Mouse (Mus musculus): ENCODE results near the gene Klhl29. TPM values are rescaled to one million over a fixed set of nuclear protein-coding genes. Genes with fewer than 3 reads are reported as not detected.
A peak's percentile ranks its signal among the peaks of the same experiment; 100 is the strongest.
"Not testable (repeated sequence)": the region's sequence is repeated elsewhere in the genome, so short reads cannot be mapped to it uniquely, and the experiment has no call there.

Klhl29 gene
- polyA plus RNA-seq, 1 experiment from 2014 or later, result 3.4 TPM

- ATAC-seq (ENCODE audit: low FRiP score), result no peak
- Histone ChIP-seq H3K9me3 (no peaks in the 10 kb centered on the region), H3K4me2 (no peak overlapping the region), H3K9ac (no peak overlapping the region), H3K36me3 (replicated peaks) (no peaks in the 10 kb centered on the region), H3K27ac (no peak overlapping the region), H3K4me1 (peaks cover 6% of the 10 kb centered on the region; the same call in 1 of the 2 replicates), H3K4me3 (replicated peaks) (no peak overlapping the region), H3K27me3 (no peaks in the 10 kb centered on the region)
- WGBS, result 89% methylated on average over 11 of the region's 11 CpGs
Measured at GRCm38 (mm10) chr12:5350491-5351285, 24.8 kb downstream of the Klhl29 start.

- 93% methylated on average over 6 of the region's 6 CpGs for WGBS
- no peak for ATAC-seq (ENCODE audit: low FRiP score)
- H3K9me3 ChIP-seq, result no peaks in the 10 kb centered on the region
Measured at GRCm38 (mm10) chr12:5345088-5345487, 30.4 kb downstream of the Klhl29 start.

GRCm38 (mm10) chr12:5344457-5344856, 31.0 kb downstream of the Klhl29 start:
- not testable (repeated sequence) for H3K36me3 ChIP-seq (replicated peaks); H3K9me3 ChIP-seq; H3K4me3 ChIP-seq (replicated peaks); H3K27ac ChIP-seq; H3K4me2 ChIP-seq; H3K4me1 ChIP-seq; ATAC-seq (ENCODE audit: low FRiP score); H3K9ac ChIP-seq; H3K27me3 ChIP-seq
- WGBS, result 93% methylated on average over 7 of the region's 7 CpGs

More at GRCm38 (mm10) chr12:5345088-5345487, 30.4 kb downstream of the Klhl29 start:
- Histone ChIP-seq H3K27me3 (no peaks in the 10 kb centered on the region), H3K27ac (no peak overlapping the region), H3K4me1 (peaks cover 6% of the 10 kb centered on the region; the same call in 1 of the 2 replicates), H3K36me3 (replicated peaks) (no peaks in the 10 kb centered on the region), H3K4me2 (no peak overlapping the region), H3K9ac (no peak overlapping the region), H3K4me3 (replicated peaks) (no peak overlapping the region)

GRCm38 (mm10) chr12:5340151-5340603, 35.3 kb downstream of the Klhl29 start:
- Histone ChIP-seq H3K4me2 (no peak overlapping the region), H3K4me1 (peaks cover 15% of the 10 kb centered on the region), H3K4me3 (replicated peaks) (no peak overlapping the region), H3K27ac (no peak overlapping the region), H3K36me3 (replicated peaks) (no peaks in the 10 kb centered on the region), H3K9ac (no peak overlapping the region), H3K27me3 (no peaks in the 10 kb centered on the region), H3K9me3 (no peaks in the 10 kb centered on the region)
- WGBS, result 86% methylated on average over 6 of the region's 6 CpGs
- ATAC-seq (ENCODE audit: low FRiP score), result no peak

GRCm38 (mm10) chr12:5336927-5337712, 38.4 kb downstream of the Klhl29 start:
- Histone ChIP-seq H3K27ac (no peak overlapping the region), H3K4me3 (replicated peaks) (no peak overlapping the region), H3K9me3 (no peaks in the 10 kb centered on the region), H3K27me3 (no peaks in the 10 kb centered on the region), H3K4me2 (no peak overlapping the region), H3K4me1 (peaks cover 31% of the 10 kb centered on the region), H3K9ac (no peak overlapping the region), H3K36me3 (replicated peaks) (no peaks in the 10 kb centered on the region)
- ATAC-seq (ENCODE audit: low FRiP score), result no peak
- 39% methylated on average over 8 of the region's 8 CpGs for WGBS

- WGBS, result 89% methylated on average over 6 of the region's 6 CpGs
- no peaks in the 10 kb centered on the region for H3K9me3 ChIP-seq
Measured at GRCm38 (mm10) chr12:5336331-5336730, 39.2 kb downstream of the Klhl29 start.

GRCm38 (mm10) chr12:5334956-5335355, 40.5 kb downstream of the Klhl29 start:
- peaks cover 43% of the 10 kb centered on the region for H3K4me1 ChIP-seq
- H3K27me3 ChIP-seq, result no peaks in the 10 kb centered on the region
- no peak overlapping the region for H3K4me3 ChIP-seq (replicated peaks)
- H3K27ac ChIP-seq, result no peak overlapping the region
- H3K9ac ChIP-seq, result no peak overlapping the region
- no peaks in the 10 kb centered on the region for H3K9me3 ChIP-seq
- WGBS, result 76% methylated on average over 9 of the region's 9 CpGs
- H3K4me2 ChIP-seq, result no peak overlapping the region
- H3K36me3 ChIP-seq (replicated peaks), result no peaks in the 10 kb centered on the region
- ATAC-seq (ENCODE audit: low FRiP score), result no peak

More at GRCm38 (mm10) chr12:5336331-5336730, 39.2 kb downstream of the Klhl29 start:
- no peaks in the 10 kb centered on the region for H3K36me3 ChIP-seq (replicated peaks)
- no peak overlapping the region for H3K27ac ChIP-seq
- no peak overlapping the region for H3K4me3 ChIP-seq (replicated peaks)
- no peak for ATAC-seq (ENCODE audit: low FRiP score)
- no peak overlapping the region for H3K9ac ChIP-seq
- H3K4me2 ChIP-seq, result no peak overlapping the region
- no peaks in the 10 kb centered on the region for H3K27me3 ChIP-seq
- peaks cover 37% of the 10 kb centered on the region for H3K4me1 ChIP-seq

- Histone ChIP-seq H3K27ac (no peak overlapping the region), H3K4me2 (no peak overlapping the region), H3K9me3 (no peaks in the 10 kb centered on the region), H3K4me1 (peaks cover 43% of the 10 kb centered on the region), H3K4me3 (replicated peaks) (no peak overlapping the region), H3K9ac (no peak overlapping the region), H3K27me3 (no peaks in the 10 kb centered on the region), H3K36me3 (replicated peaks) (no peaks in the 10 kb centered on the region)
- 93% methylated on average over 2 of the region's 2 CpGs for WGBS
- no peak for ATAC-seq (ENCODE audit: low FRiP score)
Measured at GRCm38 (mm10) chr12:5334175-5334574, 41.3 kb downstream of the Klhl29 start.

GRCm38 (mm10) chr12:5331810-5332484, 43.5 kb downstream of the Klhl29 start:
- peaks cover 35% of the 10 kb centered on the region for H3K4me1 ChIP-seq
- 0 out of 2 replicates have a peak overlapping the region, but pooled peaks have one; percentile 0 for H3K27ac ChIP-seq
- peak; percentile 24; the same call in 1 of the 2 replicates for ATAC-seq (ENCODE audit: low FRiP score)
- no peak overlapping the region for H3K9ac ChIP-seq
- H3K27me3 ChIP-seq, result no peaks in the 10 kb centered on the region
- no peak overlapping the region for H3K4me2 ChIP-seq
- H3K9me3 ChIP-seq, result no peaks in the 10 kb centered on the region
- H3K36me3 ChIP-seq (replicated peaks), result no peaks in the 10 kb centered on the region
- WGBS, result 70% methylated on average over 13 of the region's 13 CpGs
- H3K4me3 ChIP-seq (replicated peaks), result no peak overlapping the region

- Histone ChIP-seq H3K9ac (no peak overlapping the region), H3K27ac (no peak overlapping the region), H3K36me3 (replicated peaks) (no peaks in the 10 kb centered on the region), H3K4me3 (replicated peaks) (no peak overlapping the region), H3K4me1 (peaks cover 28% of the 10 kb centered on the region), H3K27me3 (no peaks in the 10 kb centered on the region), H3K9me3 (no peaks in the 10 kb centered on the region), H3K4me2 (no peak overlapping the region)
- ATAC-seq (ENCODE audit: low FRiP score), result no peak
- 76% methylated on average over 6 of the region's 6 CpGs for WGBS
Measured at GRCm38 (mm10) chr12:5330496-5331070, 44.9 kb downstream of the Klhl29 start.

- Histone ChIP-seq H3K9me3 (no peaks in the 10 kb centered on the region), H3K4me1 (peaks cover 11% of the 10 kb centered on the region), H3K27me3 (no peaks in the 10 kb centered on the region), H3K36me3 (replicated peaks) (no peaks in the 10 kb centered on the region), H3K4me2 (no peak overlapping the region), H3K9ac (no peak overlapping the region), H3K4me3 (replicated peaks) (no peak overlapping the region), H3K27ac (no peak overlapping the region)
- ATAC-seq (ENCODE audit: low FRiP score), result no peak
- 90% methylated on average over 9 of the region's 9 CpGs for WGBS
Measured at GRCm38 (mm10) chr12:5322444-5323087, 52.9 kb downstream of the Klhl29 start.

Measured in forebrain, embryonic 12.5 days (tissue).